Comparison of ENCODE assay signal across 8 mouse cellular contexts in the genomic region with DNA sequence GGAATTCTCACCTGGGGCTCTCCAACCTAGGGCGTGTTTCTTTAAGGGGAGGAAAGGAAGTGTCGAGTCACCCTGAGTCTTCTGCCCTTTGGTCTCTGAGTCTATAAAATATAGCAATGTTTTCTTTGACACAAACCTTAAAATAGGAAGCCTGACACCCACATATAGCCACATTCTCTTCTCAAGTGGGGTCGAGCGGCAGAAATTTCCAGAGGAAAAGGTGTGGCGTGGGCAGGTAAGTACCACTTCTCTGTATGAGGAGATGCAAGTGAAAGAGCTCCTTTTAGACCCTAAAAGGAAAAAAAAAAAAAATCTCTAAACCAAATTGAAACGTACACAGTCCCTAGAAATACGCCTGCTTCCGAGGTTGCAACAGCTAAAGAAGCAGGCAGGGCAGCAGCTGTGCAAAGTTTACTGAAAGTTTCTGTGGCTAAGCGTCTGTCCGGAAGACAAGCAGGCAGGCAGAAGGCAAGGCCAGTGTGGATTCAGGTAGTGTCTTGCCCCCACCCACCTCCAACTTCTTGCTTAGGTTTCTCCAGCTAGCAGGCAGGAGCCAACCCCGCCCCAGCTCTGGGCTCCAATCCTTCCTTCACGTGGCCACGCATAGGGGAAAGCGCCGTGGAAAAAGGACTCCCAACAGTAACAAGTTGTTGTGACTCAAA.
A peak's percentile ranks its signal among the peaks of the same experiment; 100 is the strongest.
DNase-seq lines count a peak whose midpoint lies in the region; ATAC-seq and TF ChIP-seq lines count a peak whose summit lies in the region.

No protein-coding gene starts in this region.

- H3K4me2 ChIP-seq in heart, embryonic 11.5 days = peak overlapping the region; percentile 81
- H3K4me2 ChIP-seq in kidney, postnatal 0 days (ENCODE audit: low read length) = peak overlapping the region; percentile 98
- peak overlapping the region; percentile 98 for H3K4me2 ChIP-seq in midbrain, embryonic 15.5 days

- peak overlapping the region; percentile 58 for H3K4me3 ChIP-seq in heart, embryonic 11.5 days (ENCODE audit: low read depth, low read length)
- H3K4me3 ChIP-seq in E14TG2a.4 (replicated peaks; ENCODE audit: low read length) = peak overlapping the region; percentile 89
- H3K4me3 ChIP-seq in forebrain, embryonic 10.5 days = peak overlapping the region; percentile 73
- H3K4me3 ChIP-seq in kidney, postnatal 0 days (replicated peaks; ENCODE audit: low read depth, low read length) = peak overlapping the region; percentile 63
- H3K4me3 ChIP-seq in midbrain, embryonic 15.5 days = peak overlapping the region; percentile 47

- peak overlapping the region; percentile 98 for H3K27ac ChIP-seq in heart, embryonic 11.5 days (ENCODE audit: low read depth, low read length)
- H3K27ac ChIP-seq in forebrain, embryonic 10.5 days = peak overlapping the region; percentile 96
- peak overlapping the region; percentile 95 for H3K27ac ChIP-seq in kidney, postnatal 0 days
- H3K27ac ChIP-seq in midbrain, embryonic 15.5 days = 0 out of 2 replicates have a peak overlapping the region, but pooled peaks have one; percentile 55

- WGBS in heart, embryonic 11.5 days (ENCODE audit: insufficient replicate concordance) = 12% methylated on average over 15 of the region's 15 CpGs
- 16% methylated on average over 15 of the region's 15 CpGs for WGBS in forebrain, embryonic 10.5 days
- WGBS in kidney, postnatal 0 days = 6% methylated on average over 15 of the region's 15 CpGs
- 18% methylated on average over 15 of the region's 15 CpGs for WGBS in midbrain, embryonic 15.5 days

- no peaks in the 10 kb centered on the region for H3K9me3 ChIP-seq in heart, embryonic 11.5 days (replicated peaks; ENCODE audit: control insufficient read depth, low read length)
- no peaks in the 10 kb centered on the region for H3K9me3 ChIP-seq in E14TG2a.4 (ENCODE audit: low read length)
- no peaks in the 10 kb centered on the region; the same call in 1 of the 2 replicates for H3K9me3 ChIP-seq in forebrain, embryonic 10.5 days
- no peaks in the 10 kb centered on the region for H3K9me3 ChIP-seq in kidney, postnatal 0 days (replicated peaks; ENCODE audit: low read length)
- H3K9me3 ChIP-seq in midbrain, embryonic 15.5 days = no peaks in the 10 kb centered on the region

- no peaks in the 10 kb centered on the region for H3K27me3 ChIP-seq in heart, embryonic 11.5 days (ENCODE audit: control insufficient read depth, insufficient read depth, low read length)
- no peaks in the 10 kb centered on the region for H3K27me3 ChIP-seq in E14TG2a.4 (ENCODE audit: insufficient read depth, low read length)
- peaks cover 16% of the 10 kb centered on the region; the same call in 1 of the 2 replicates for H3K27me3 ChIP-seq in forebrain, embryonic 10.5 days (ENCODE audit: poor library complexity, severe bottlenecking)
- H3K27me3 ChIP-seq in kidney, postnatal 0 days (ENCODE audit: insufficient read depth, low read length) = no peaks in the 10 kb centered on the region
- H3K27me3 ChIP-seq in midbrain, embryonic 15.5 days (replicated peaks) = 0 out of 2 replicates have a peak, but pooled peaks cover 7% of the 10 kb centered on the region

- peak overlapping the region; percentile 96 for H3K9ac ChIP-seq in heart, embryonic 11.5 days (ENCODE audit: low read depth, low read length)
- H3K9ac ChIP-seq in kidney, postnatal 0 days (ENCODE audit: low read depth, low read length) = peak overlapping the region; percentile 84
- peak overlapping the region; percentile 23 for H3K9ac ChIP-seq in midbrain, embryonic 15.5 days

- no peak for DNase-seq in heart, postnatal 4 days
- peak; percentile 70 for DNase-seq in forebrain, embryonic 10.5 days (ENCODE audit: extremely low spot score, low spot score)
- DNase-seq in kidney, postnatal 0 days (ENCODE audit: low spot score) = peak; percentile 71
- no peak for DNase-seq in cerebellum, adult 8-10 months
- no peak for DNase-seq in urinary bladder, adult 18-20 months (ENCODE audit: low spot score in 2 of 2)

- ATAC-seq in heart, embryonic 11.5 days (replicated peaks; ENCODE audit: insufficient number of reproducible peaks, low FRiP score, low TSS enrichment) = peak; percentile 33; the same call in 1 of the 2 replicates
- peak; percentile 23; the same call in 1 of the 2 replicates for ATAC-seq in kidney, postnatal 0 days (replicated peaks; ENCODE audit: low FRiP score, low read depth)
- 0 out of 2 replicates have a peak, but pooled peaks have one; percentile 9 for ATAC-seq in midbrain, embryonic 15.5 days (replicated peaks)

- H3K36me3 ChIP-seq in heart, embryonic 11.5 days (ENCODE audit: control insufficient read depth, insufficient read depth, low read length) = no peaks in the 10 kb centered on the region
- peaks cover 8% of the 10 kb centered on the region; the same call in 1 of the 2 replicates for H3K36me3 ChIP-seq in E14TG2a.4 (ENCODE audit: insufficient read depth, low read length)
- H3K36me3 ChIP-seq in forebrain, embryonic 10.5 days (replicated peaks) = no peaks in the 10 kb centered on the region
- H3K36me3 ChIP-seq in kidney, postnatal 0 days (ENCODE audit: insufficient read depth, low read length) = no peaks in the 10 kb centered on the region
- no peaks in the 10 kb centered on the region for H3K36me3 ChIP-seq in midbrain, embryonic 15.5 days (replicated peaks)

- peaks cover 33% of the 10 kb centered on the region for H3K4me1 ChIP-seq in heart, embryonic 11.5 days (ENCODE audit: control insufficient read depth, insufficient read depth, low read length)
- peaks cover 76% of the 10 kb centered on the region for H3K4me1 ChIP-seq in E14TG2a.4 (replicated peaks; ENCODE audit: low read depth, low read length)
- H3K4me1 ChIP-seq in forebrain, embryonic 10.5 days = peaks cover 63% of the 10 kb centered on the region
- H3K4me1 ChIP-seq in kidney, postnatal 0 days (replicated peaks; ENCODE audit: insufficient read depth, low read length) = 0 out of 2 replicates have a peak, but pooled peaks cover 9% of the 10 kb centered on the region
- H3K4me1 ChIP-seq in midbrain, embryonic 15.5 days = peaks cover 23% of the 10 kb centered on the region

- TF ChIP-seq CTCF in E14TG2a.4 (conservative IDR thresholded peaks at IDR 0.05; ENCODE audit: low read length) = no peak
- TF ChIP-seq CTCF in kidney, postnatal 0 days (IDR thresholded peaks at IDR 0.05; ENCODE audit: low read depth) = no peak

Comparison
In these comparisons a context has a peak if more than half of its experiments do, and no peak if none do; other contexts are left out.
1. H3K9ac ChIP-seq: peak in every context shown above with its lines; median percentile 96 in heart, embryonic 11.5 days; 84 in kidney, postnatal 0 days; 23 in midbrain, embryonic 15.5 days.
2. DNase-seq: peak in forebrain, embryonic 10.5 days (single experiment) and kidney, postnatal 0 days (single experiment); none in heart, postnatal 4 days (single experiment), cerebellum, adult 8-10 months (single experiment) and urinary bladder, adult 18-20 months (0 of 2).
3. Peak in every context shown above with its lines, with median percentiles within 50 percentile points of each other: ATAC-seq, H3K27ac ChIP-seq, H3K4me2 ChIP-seq and H3K4me3 ChIP-seq.